Mouse (Mus musculus): ENCODE measurements around the gene Sfpq.

GRCm38 (mm10) chr4:127037908-127038827 is 17.0 kb downstream of the Sfpq start:
- TF ChIP-seq POLR2A (IDR thresholded peaks at IDR 0.05; ENCODE audit: low read depth, low read length) (no peak), CTCF (IDR thresholded peaks at IDR 0.05; ENCODE audit: extremely low read depth, insufficient read length, insufficient replicate concordance, low read depth, low read length) (no peak)

Data from small intestine, adult 2 months (tissue).